Mouse (Mus musculus) cerebellum, postnatal 10 days (tissue): ENCODE results near the gene H2-Oa.
A peak's percentile ranks its signal among the peaks of the same experiment; 100 is the strongest.

ENCODE experiments used
- DNase-seq, 2 experiments: peaks; one replicate each; pipeline ENCODE4 v3.0.0; 2021; ENCODE audit warnings: mixed read lengths in 2 of 2

Gene H2-Oa

DNA sequence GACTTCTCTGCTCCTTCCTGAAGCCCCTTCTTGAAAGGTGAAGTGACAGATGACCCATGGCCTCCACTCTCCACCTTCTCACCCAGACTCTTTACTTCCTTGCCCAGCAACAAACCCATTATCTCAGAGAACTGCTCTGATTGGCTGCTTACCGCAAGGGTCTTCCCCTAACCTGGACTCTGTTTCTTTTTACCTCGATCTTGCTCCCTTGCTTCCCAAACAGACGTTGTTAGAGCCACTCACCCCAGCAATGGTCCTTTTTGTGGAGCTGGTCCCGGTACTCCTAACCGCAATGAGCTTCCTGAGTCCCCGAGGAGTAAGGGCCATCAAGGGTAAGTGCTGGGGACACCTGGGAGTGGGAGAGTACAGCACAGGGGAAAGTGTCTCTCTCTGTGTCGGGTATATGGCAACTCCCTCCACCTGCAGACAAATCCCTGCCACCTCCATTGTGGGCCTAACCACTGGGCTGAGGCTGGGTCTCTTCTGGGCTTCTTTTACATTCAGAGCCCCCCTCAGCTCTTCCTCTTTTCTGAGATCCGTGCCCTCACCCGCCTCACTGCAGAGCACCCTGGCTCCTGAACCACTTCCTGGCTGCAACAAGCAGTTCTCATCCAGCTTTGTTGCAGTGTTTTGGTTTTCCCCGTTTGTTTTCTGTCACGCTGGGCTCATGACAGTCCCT lies at the start of gene H2-Oa:
Gene H2-Oa, plus strand, starts transcription at position 144 of the 679 bp plus-strand sequence.
- no peak for DNase-seq

DNA sequence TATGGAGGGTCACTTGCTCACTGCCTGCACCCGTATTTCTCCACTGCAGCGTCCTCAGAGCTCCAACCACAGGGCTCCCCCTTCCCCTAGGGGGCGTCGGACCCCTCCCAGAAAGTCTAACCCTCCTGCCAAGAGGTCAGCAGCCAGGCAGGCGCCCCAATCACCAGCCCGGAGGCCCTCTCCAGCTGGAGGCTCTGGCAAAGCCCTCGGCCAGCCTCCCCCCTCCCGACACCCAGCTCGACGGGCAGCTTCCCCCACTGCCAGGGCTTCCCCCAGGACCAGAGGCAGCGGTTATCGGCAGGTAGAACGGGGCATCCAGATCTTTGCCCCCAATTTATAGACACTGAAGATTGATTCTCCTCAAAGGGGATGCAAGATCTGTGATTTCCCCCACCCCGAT lies 46.2 kb upstream of the H2-Oa start:
- DNase-seq: no peak

DNA sequence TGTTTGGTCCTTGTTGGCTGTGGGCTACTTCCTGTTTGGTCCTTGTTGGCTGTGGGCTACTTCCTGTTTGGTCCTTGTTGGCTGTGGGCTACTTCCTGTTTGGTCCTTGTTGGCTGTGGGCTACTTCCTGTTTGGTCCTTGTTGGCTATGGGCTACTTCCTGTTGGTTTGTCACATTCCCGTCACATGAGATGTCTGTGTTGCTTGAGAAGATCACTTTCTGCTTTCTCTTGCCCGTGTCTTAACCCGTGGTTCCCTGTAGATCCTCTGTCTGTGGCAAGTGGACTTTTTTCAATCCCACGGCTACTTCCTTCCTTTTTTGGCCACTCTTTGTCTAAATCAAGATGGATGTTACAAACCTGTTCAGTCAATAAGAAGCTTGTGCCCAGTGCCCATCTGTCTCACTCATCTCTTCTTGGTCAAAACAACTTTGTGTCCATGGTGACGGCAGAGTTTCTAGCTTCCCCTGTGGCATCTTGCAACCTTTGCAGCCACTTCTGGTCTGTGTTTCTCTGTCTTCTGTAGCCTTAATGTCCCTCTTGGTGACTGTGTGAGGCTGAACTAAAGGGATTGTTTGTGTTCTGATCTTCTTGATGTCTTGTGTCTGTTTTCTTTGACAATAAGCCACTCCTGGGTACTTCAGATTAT lies 44.6 kb upstream of the H2-Oa start:
- no peak for DNase-seq

DNA sequence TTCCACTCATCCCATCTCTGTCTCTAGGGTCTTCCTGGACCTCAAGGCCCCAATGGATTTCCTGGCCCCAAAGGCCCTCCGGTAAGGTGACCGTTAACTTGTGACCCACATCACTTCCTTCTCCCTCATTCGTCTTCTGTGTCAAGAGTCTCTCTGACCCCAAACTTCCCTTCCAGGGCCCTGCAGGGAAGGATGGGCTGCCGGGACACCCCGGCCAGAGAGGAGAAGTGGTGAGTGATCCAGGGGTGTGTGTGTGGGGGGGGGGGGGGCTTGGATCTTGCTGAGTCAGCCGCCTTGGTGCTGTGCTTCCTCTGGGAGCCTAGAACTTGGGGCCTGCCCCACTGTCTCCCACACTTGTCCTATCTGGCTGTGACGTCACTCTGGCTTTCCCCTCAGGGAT lies 34.9 kb upstream of the H2-Oa start:
- no peak for DNase-seq

DNA sequence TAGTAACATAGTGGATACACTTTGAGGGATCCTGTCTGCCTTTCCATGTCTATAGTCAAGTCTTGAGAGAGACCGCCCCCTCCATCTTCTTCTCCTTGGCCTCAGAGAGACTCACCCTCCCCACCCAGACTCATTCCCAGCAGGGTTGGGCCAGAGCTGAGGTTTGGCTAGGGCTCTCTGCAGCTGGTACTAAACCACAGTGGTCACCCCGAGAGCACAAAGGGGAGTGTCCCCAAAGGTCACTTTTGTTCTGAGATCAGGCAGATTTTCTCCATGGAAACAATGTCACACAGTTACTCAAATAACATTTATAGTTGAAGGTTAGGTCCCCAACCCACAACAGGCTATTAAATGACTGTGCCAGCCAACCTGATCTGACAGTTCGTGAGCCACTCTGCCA lies 23.3 kb upstream of the H2-Oa start:
- no peak for DNase-seq

DNA sequence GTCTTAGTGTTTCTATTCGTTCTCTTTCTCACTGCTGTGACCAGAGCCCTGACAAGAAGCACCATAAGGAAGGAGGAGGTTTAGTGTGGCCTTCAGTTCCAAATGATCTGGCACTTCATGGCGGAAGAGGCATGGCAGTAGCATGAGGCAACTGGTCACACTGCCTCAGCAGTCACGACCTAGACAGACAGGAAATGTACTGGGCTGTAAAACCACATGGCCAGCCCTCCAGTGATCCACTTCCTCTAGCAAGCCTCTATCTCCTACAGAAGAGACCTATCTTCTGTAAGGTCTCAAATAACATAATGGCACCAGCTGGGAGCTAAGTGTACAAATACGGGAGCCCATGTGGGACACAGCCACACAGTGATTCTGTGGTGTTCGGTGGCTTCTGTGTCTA lies 20.0 kb upstream of the H2-Oa start:
- no peak for DNase-seq

DNA sequence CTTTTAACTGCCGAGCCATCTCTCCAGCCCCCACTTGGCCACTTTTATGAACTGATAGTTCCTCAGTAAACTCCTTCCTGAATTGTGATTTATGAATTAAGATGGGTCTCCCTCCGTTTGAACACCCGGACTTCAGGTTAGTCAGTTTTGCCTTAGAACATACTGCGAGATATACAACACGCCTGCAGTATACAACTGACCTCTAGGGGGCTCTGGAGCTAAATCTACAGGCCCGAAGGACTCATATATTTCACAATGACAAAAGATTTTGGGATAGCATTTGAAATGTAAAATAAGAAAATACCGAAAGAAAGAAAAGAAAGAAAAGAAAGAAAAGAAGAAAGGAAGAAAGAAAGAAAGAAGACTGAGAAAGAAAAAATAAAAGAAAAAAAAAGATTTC lies 16.9 kb upstream of the H2-Oa start:
- DNase-seq: peak; percentile 82 to 90

DNA sequence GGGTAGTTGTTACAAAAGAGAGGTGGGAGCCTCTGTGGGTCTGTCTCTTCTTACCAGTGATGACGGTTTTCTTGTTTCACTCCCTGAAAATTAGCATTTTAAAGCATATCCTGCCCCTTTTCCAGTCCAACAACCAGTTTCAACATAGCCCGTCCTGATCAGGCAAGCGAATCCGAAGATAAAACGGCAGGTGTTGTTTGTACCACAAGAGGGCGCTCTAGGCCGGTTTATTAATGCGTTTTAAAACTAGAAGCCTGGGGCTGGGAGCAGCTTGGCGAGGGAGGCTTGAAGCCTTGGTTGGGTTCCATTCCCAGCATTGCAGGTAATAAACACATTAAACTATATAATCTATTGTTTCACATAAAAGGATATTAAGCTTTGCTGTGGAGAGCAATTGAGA lies 14.6 kb upstream of the H2-Oa start:
- peak; percentile 85 to 91 for DNase-seq

DNA sequence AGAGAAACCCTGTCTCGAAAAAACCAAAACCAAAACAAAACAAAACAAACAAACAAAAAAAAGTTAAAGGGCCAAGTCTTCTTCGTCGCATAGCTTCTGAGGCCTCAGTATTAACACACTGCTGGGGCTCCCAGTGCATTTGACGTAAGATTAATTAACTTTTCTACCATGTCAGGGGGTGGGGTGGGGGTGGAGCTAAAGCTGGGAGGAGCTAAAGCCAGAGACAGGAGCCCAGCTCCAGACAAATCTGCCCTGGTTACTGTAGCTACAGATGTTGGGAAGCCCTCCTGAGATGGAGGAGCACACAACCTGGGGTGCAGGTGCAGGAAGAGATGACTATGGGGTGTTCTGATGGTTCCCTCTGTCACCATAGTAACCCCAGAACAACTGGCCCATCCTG lies 14.0 kb upstream of the H2-Oa start:
- DNase-seq: no peak

DNA sequence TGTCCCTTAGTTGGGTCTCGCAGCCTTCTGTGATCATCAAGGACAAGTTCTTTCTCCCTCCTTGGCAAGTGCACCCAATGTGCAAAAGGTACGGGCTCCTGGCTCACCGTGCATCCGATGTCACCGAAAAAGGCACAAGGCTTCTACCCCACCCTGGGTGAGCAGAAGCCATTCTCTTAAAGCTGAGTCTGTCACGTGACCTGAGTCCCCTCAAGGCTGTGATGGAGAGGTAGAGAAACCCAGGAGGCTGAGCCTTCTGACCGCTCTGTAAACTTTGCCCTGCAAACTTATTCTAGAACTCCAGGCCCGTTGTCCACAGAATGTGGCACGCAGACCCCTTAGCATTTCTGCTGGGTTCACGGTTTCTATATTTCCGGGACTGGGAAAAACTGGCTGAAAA lies 13.1 kb upstream of the H2-Oa start:
- DNase-seq: no peak

DNA sequence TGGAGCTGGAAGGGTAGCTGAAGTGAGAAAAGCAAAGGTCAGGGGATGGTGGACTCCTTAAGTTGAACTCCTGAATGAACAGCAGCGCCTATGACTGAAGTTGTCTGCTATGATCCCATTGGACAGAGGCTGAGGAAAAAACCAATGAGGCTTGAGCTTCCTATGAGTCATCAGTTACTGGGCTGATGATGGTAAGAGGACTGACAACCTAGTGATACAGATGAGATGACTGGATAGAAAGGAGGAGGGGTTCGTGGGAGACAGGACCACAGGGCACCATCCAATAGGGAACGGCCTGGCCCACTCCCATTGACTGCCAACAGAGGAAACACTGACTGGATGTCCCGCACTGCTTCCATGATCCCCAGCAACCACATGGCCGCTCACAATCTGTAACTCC lies 12.5 kb upstream of the H2-Oa start:
- DNase-seq: peak; percentile 47 to 61

DNA sequence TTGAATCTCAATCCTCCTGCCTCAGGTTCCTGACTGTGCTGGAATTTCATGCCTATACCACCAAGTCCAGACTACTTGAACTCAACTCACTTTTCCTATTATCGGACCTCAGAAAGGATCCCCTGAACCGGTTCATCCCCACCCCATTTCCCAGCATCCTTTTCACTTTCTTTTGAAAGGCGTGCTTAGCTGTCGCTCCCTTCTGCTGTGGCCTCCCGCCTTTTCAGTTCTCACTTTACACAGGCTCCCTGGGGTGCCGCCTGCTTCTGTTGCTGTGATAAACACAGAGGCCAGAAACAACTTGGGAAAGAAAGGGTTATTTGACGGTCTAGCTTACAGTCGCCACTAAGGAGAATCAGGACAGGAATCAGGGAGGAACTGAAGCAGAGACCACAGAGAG lies 9.0 kb upstream of the H2-Oa start:
- DNase-seq: no peak

DNA sequence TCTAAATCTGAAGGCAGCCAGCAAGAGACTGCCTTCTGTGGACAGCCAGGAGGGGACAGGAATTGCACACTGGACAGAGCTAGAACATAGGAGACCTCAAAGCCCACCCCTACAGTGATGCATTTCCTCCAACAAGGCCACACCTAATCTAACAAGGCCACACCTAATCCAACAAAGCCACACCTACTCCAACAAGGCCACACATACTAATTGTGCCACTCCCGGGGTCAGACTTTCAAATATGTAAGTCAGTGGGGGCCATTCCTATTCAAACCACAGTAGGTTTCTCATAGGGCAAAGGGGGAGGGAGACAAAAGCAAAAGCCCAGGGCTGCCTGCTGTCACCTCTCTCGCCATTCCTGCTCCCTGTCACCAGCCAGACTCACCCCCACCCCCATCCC lies 4.8 kb upstream of the H2-Oa start:
- DNase-seq: no peak

DNA sequence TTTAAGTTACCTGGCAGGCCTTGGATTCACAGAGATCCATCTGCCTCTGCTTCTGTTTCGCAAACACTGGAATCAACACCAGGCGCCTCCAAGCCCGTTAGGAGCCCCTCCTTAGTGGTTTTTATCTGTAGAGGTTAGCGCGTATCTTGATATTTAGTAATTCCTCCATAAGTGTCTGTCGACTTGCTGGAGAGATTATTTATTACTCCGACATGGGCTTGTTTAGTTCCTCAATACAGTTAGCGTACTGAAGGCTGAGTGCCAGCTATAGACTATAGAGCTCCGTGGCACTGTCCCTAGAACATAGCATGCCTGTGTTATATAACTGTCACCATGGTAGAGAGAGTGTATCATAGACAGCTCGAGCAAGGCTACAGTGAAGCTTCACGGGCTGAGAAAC lies 4.0 kb upstream of the H2-Oa start:
- no peak for DNase-seq

DNA sequence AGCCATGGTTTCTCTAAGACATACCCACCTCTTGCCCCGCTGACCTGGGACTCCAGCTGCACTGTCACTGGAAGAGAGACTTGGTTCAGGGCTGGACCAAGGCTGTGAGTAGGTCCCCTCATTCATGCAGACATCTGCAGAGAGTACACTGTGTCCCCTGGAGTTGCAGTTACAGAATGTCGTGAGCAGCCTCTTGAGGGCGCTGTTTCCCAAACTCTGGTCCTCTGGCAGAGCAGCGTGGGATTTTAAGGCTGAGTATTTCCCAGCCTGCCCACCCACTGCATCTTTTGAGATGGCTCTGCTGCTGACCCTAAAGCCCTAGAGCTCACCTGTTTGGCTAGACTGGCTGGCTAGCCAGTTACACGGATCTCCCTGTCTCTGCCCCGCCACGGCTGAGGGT lies 1.2 kb upstream of the H2-Oa start:
- no peak for DNase-seq

DNA sequence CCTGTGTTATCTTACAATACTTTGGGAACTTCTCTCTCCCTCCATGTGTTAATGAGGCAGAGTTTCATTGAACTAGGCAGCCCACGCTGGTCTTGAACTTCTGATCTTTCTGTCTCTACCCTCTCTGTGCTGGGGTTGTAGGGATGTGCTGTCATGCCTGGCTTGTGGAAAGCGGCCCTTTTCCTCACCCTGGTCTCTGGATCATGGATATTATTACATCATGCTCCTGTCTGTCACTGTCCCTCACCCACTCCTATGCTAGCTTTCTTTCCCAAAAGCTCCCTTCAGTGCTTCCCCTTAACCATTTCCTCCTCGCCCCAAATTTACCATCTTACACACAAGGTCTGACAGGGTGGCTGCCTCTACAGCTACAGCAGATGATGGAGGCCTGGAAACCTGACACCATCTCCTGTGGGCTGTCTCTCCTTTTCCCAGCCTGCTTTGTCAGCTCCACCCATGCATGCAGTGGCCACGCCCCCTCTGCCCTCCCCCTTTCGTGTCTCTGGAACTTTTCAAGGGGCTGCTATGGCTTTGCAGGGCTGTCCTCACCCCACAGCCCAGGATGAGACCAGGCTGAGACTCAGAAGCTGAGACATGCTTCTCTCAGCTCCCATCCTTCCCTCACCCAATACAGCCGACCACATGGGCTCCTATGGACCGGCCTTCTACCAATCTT lies 1.2 kb downstream of the H2-Oa start:
- peak in 1 of 2 experiments; percentile 36 for DNase-seq

DNA sequence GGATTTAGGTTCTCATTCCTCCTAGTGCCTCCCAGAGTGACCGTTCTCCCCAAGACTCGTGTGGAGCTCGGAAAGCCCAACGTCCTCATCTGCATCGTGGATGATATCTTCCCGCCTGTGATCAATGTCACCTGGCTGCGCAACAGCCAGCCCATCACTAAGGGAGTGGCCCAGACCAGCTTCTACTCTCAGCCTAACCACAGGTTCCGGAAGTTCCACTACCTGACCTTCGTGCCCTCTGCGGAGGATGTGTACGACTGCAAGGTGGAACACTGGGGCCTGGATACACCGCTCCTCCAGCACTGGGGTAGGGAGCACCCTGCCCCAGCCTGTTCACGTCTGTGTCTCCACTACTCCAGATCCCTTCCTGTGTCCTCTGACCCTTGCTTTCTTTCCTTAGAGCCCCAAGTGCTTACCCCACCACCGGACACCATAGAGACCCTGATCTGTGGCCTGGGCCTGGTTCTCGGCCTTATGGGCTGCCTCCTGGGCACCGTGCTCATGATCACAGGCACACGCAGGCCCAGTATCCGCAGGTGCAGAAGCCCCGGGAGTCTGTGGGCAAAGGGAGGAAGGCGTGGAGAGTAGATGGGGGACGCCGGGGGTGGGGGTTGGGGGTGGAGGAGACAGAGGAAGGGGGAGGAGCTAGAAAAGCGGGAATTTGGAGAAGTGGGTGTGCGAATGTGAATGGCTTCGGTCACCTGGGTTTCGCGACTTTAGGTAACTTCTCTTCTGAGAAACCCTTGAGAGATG lies 2.3 kb downstream of the H2-Oa start:
- no peak for DNase-seq

DNA sequence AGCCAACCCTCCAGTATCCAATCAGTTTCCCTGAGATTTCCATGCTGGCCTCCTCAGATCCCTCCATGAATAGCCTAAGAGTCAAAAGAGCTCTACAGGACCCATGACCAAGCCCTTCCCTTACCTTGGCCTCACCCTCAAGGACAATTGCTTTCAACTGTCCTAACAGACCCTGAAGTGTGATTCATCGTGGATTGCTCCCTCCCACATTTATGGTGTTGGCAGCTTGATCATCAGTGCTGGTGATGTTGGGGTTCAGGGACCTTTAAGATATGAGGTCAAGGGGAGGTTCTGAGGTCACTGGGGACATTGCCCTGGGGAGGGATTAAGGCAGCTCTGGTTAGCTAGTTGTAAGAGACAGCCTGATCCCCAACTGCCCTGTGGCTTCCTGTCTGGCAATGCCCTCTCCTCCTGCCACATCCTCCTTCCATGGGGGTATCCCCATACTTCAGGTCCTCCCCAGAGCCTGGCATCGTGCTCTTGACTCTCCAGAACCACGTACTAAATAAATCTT lies 4.4 kb downstream of the H2-Oa start:
- DNase-seq: no peak

DNA sequence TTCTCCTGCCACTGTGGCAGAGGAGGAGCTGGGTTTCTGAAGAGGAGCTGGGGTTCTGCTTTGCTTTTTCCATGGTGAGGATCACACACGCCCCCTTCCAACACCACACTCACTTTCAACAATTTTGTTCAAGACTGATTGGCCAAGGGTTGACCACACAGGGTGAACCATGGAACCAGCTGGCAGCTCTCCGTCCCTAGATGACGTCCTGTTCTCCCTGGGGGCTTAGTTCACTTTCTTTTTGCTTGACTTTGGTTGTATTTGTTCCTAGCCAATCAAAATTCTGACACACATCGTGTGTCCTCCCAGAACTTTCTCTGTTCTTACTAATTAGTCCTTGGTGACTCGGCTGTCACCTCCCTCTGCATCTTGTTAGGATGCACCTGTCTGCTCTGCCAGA lies 5.1 kb downstream of the H2-Oa start:
- no peak for DNase-seq

DNA sequence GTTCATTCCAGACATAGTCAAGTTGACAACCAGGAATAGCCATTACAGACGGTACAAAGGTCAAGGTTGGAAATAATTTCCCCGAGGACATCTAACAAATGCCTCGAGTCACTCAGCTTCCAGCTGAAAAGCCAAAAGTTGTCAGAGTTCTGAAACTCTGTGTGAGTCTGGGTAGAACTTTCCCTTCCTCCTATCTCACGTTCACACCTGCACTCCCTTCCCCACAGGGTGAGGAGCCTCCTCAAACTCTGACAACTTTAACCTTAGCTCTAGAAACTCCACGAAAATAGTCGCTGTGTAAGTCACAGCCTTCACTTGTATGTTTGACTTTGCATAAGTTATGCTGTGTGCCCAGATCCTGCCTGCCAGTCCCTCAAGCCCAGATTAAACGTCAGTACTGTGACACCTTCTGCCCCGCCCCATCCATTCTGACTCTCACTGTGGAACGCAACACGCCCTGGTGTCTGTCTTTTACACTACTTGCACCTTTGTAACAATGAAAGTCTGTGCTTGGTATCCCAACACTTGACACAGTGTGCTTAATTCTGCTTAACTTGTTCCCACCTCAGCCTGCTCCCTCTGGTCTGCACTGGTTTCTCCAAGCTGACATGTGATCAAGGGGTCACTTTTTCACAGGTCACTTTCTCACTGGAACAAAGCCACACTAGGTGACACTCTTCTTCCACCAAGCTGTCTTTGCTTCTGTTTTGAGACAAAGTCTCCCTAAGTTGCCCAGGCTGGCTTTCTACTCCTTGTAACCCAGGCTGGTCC lies 6.8 kb downstream of the H2-Oa start:
- no peak for DNase-seq

DNA sequence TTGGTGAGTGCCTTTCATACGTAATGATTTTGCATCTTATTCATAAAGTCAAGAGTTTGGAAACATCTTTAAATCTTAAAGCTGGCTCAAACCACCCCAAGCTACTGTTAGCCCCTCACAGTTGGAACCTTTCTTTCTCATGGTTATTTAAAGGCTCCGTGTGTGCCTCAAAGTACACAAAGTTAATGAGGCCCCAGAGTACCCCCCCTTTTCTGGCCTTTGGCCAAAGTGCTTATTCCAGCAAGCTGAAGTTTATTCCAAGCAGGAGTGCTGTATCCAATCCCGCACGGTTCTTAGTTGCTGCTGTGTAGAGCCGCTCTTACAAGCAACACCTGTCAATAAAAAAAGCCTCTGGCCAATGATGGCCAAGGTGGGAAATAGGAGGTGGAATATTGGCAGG lies 7.4 kb downstream of the H2-Oa start:
- no peak for DNase-seq

DNA sequence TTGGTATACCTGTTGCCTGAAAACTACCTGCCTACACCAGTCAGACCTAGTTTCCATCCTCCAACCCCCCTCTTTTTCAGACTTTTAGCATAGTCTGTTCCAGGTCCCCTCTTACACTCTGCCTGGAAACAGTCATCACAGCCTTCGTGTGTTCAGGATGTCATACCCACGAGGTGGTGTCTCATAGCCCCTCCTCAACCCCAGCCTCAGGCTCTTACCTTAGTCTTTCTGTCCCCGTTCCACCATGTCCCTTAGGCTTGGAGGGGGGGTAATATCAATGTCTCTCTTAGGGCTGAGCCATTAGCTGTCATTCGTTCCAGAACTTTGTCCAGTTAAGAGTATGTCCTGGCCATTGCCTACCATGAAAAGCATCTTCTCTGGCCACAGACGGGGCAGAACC lies 9.0 kb downstream of the H2-Oa start:
- DNase-seq: no peak

DNA sequence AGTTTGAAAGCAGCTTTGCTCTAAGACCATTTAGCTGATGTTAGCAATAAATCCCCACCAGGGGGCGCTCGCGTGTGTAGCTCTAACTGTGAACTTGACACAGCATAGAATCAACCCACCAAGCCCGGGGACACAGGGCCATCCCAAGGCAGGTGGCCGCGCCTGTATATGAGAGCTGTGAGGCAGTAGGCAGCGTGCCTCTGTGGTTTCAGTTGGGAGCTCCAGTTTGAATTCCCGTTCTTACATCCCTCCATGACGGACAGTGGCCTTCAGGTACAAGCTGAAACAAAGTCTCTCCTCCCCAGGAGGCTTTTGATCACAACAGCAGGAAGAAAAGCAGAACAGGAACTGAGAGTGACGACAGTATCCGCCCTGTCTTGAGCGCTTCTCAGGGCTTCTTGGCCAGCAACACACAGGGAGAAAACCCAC lies 9.5 kb downstream of the H2-Oa start:
- peak; percentile 97 to 99 for DNase-seq
